Comparison of ENCODE assay signal across 8 mouse cellular contexts in genomic region chrX:94797348-94798182, GRCm38 (mm10).
DNase-seq lines count a peak whose midpoint lies in the region; ATAC-seq and TF ChIP-seq lines count a peak whose summit lies in the region.
"Not testable (repeated sequence)": the region's sequence is repeated elsewhere in the genome, so short reads cannot be mapped to it uniquely, and the experiment has no call there.

No protein-coding gene starts in this region.

- not testable (repeated sequence) for H3K27ac ChIP-seq in embryonic facial prominence, embryonic 12.5 days; forebrain, embryonic 16.5 days (ENCODE audit: low read length); heart, postnatal 0 days (ENCODE audit: low read depth); intestine, embryonic 15.5 days; limb, embryonic 14.5 days (replicated peaks; ENCODE audit: low read depth, low read length); lung, embryonic 15.5 days; midbrain, embryonic 15.5 days; stomach, embryonic 14.5 days (ENCODE audit: low read length)

- not testable (repeated sequence) for TF ChIP-seq CTCF in heart, postnatal 0 days (IDR thresholded peaks at IDR 0.05; ENCODE audit: low read depth)

- not testable (repeated sequence) for DNase-seq in heart, postnatal 0 days (ENCODE audit: low spot score); limb, embryonic 14.5 days (ENCODE audit: low spot score)

- TF ChIP-seq POLR2A in limb, embryonic 14.5 days (IDR thresholded peaks at IDR 0.05; ENCODE audit: borderline replicate concordance, extremely low read depth, insufficient read depth, insufficient read length) = not testable (repeated sequence)

- ATAC-seq in embryonic facial prominence, embryonic 12.5 days (ENCODE audit: insufficient number of reproducible peaks, insufficient read depth, low FRiP score, low TSS enrichment) = peak; percentile 71; the same call in 1 of the 2 replicates
- ATAC-seq in forebrain, embryonic 16.5 days = peak; percentile 82
- ATAC-seq in heart, postnatal 0 days (ENCODE audit: insufficient read depth, low read depth) = peak; percentile 66
- peak; percentile 83 for ATAC-seq in intestine, embryonic 15.5 days
- peak; percentile 70 for ATAC-seq in limb, embryonic 14.5 days (ENCODE audit: low FRiP score, low read depth)
- peak; percentile 82 for ATAC-seq in lung, embryonic 15.5 days (ENCODE audit: borderline replicate concordance, extremely low read depth, low FRiP score, low TSS enrichment)
- ATAC-seq in midbrain, embryonic 15.5 days (replicated peaks) = peak; percentile 83
- peak; percentile 69 for ATAC-seq in stomach, embryonic 14.5 days (ENCODE audit: insufficient number of reproducible peaks, insufficient read depth, low FRiP score, low read depth)

- H3K9ac ChIP-seq in embryonic facial prominence, embryonic 12.5 days; forebrain, embryonic 16.5 days (replicated peaks; ENCODE audit: low read depth, low read length); heart, postnatal 0 days (replicated peaks; ENCODE audit: low read depth, low read length); intestine, embryonic 15.5 days; limb, embryonic 14.5 days (ENCODE audit: low read depth, low read length, severe bottlenecking); lung, embryonic 15.5 days; midbrain, embryonic 15.5 days; stomach, embryonic 14.5 days (replicated peaks; ENCODE audit: low read depth, low read length): not testable (repeated sequence)

- not testable (repeated sequence) for H3K27me3 ChIP-seq in embryonic facial prominence, embryonic 12.5 days; forebrain, embryonic 16.5 days (replicated peaks; ENCODE audit: control insufficient read depth, insufficient read depth, low read length); heart, postnatal 0 days (ENCODE audit: control insufficient read depth, insufficient read depth, low read length); intestine, embryonic 15.5 days (replicated peaks); limb, embryonic 14.5 days (ENCODE audit: control insufficient read depth, insufficient read depth, low read length); lung, embryonic 15.5 days; midbrain, embryonic 15.5 days (replicated peaks); stomach, embryonic 14.5 days (ENCODE audit: control insufficient read depth, insufficient read depth, low read length)

- TF ChIP-seq EP300 in heart, postnatal 0 days (IDR thresholded peaks at IDR 0.05; ENCODE audit: low read depth) = not testable (repeated sequence)

- not testable (repeated sequence) for H3K4me2 ChIP-seq in embryonic facial prominence, embryonic 12.5 days (replicated peaks); forebrain, embryonic 16.5 days (ENCODE audit: low read length); heart, postnatal 0 days (ENCODE audit: low read depth, low read length); intestine, embryonic 15.5 days (replicated peaks); limb, embryonic 14.5 days (replicated peaks; ENCODE audit: low read depth, low read length, severe bottlenecking); lung, embryonic 15.5 days; midbrain, embryonic 15.5 days; stomach, embryonic 14.5 days (replicated peaks; ENCODE audit: low read depth, low read length)

- H3K4me1 ChIP-seq in embryonic facial prominence, embryonic 12.5 days; forebrain, embryonic 16.5 days (replicated peaks; ENCODE audit: control insufficient read depth, insufficient read depth, low read length); heart, postnatal 0 days (ENCODE audit: control insufficient read depth, insufficient read depth); intestine, embryonic 15.5 days (replicated peaks); limb, embryonic 14.5 days (ENCODE audit: control insufficient read depth, insufficient read depth, low read length); lung, embryonic 15.5 days; midbrain, embryonic 15.5 days; stomach, embryonic 14.5 days (ENCODE audit: control insufficient read depth, insufficient read depth, low read length): not testable (repeated sequence)

- WGBS in embryonic facial prominence, embryonic 12.5 days = no CpG with 5 or more reads among the region's 131 CpGs
- no CpG with 5 or more reads among the region's 131 CpGs for whole genome bisulfite sequencing in forebrain, embryonic 16.5 days
- no CpG with 5 or more reads among the region's 131 CpGs for WGBS in heart, postnatal 0 days
- whole genome bisulfite sequencing in intestine, embryonic 15.5 days = no CpG with 5 or more reads among the region's 131 CpGs
- no CpG with 5 or more reads among the region's 131 CpGs for WGBS in limb, embryonic 14.5 days
- WGBS in lung, embryonic 15.5 days = no CpG with 5 or more reads among the region's 131 CpGs
- no CpG with 5 or more reads among the region's 131 CpGs for WGBS in midbrain, embryonic 15.5 days
- WGBS in stomach, embryonic 14.5 days = no CpG with 5 or more reads among the region's 131 CpGs

- H3K4me3 ChIP-seq in embryonic facial prominence, embryonic 12.5 days; forebrain, embryonic 16.5 days (replicated peaks; ENCODE audit: low read length); heart, postnatal 0 days (ENCODE audit: low read depth, low read length); intestine, embryonic 15.5 days (replicated peaks); limb, embryonic 14.5 days (replicated peaks; ENCODE audit: low read length); lung, embryonic 15.5 days; midbrain, embryonic 15.5 days; stomach, embryonic 14.5 days (ENCODE audit: low read depth, low read length): not testable (repeated sequence)

- not testable (repeated sequence) for H3K36me3 ChIP-seq in embryonic facial prominence, embryonic 12.5 days; forebrain, embryonic 16.5 days (ENCODE audit: control insufficient read depth, insufficient read depth); heart, postnatal 0 days (replicated peaks; ENCODE audit: control insufficient read depth, insufficient read depth, low read length); intestine, embryonic 15.5 days; limb, embryonic 14.5 days (ENCODE audit: control insufficient read depth, insufficient read depth, low read length); lung, embryonic 15.5 days; midbrain, embryonic 15.5 days (replicated peaks); stomach, embryonic 14.5 days (ENCODE audit: control insufficient read depth, insufficient read depth, low read length)

- H3K9me3 ChIP-seq in embryonic facial prominence, embryonic 12.5 days; forebrain, embryonic 16.5 days (ENCODE audit: control insufficient read depth, low read length); heart, postnatal 0 days (replicated peaks; ENCODE audit: control insufficient read depth, low read length); intestine, embryonic 15.5 days; limb, embryonic 14.5 days (ENCODE audit: control insufficient read depth, low read length); lung, embryonic 15.5 days; midbrain, embryonic 15.5 days; stomach, embryonic 14.5 days (ENCODE audit: control insufficient read depth, low read depth, low read length): not testable (repeated sequence)
